Mouse (Mus musculus): ENCODE data around the gene Dusp8.
"Not testable (repeated sequence)": the region's sequence is repeated elsewhere in the genome, so short reads cannot be mapped to it uniquely, and the experiment has no call there.

Dusp8 gene

GRCm38 (mm10) chr7:142095183-142095931, at the start of gene Dusp8:
TSS of gene Dusp8 (minus strand) at chr7:142095843.
- DNase-seq: peak; percentile 91

- no peak for DNase-seq
Observed at GRCm38 (mm10) chr7:142144507-142144906, 48.9 kb upstream of the Dusp8 start, which contains the start of gene Gm45337. TSS of gene Gm45337 (minus strand) at chr7:142144607.

- not testable (repeated sequence) for DNase-seq
Observed at GRCm38 (mm10) chr7:142143506-142144010, 47.9 kb upstream of the Dusp8 start.

- DNase-seq: no peak
Observed at GRCm38 (mm10) chr7:142140696-142141095, 45.1 kb upstream of the Dusp8 start.

- DNase-seq: not testable (repeated sequence)
Observed at GRCm38 (mm10) chr7:142135934-142136333, 40.3 kb upstream of the Dusp8 start, which contains the start of gene Gm39115. TSS of gene Gm39115 (minus strand) at chr7:142136034.

GRCm38 (mm10) chr7:142134206-142134995, 38.8 kb upstream of the Dusp8 start:
- no peak for DNase-seq

GRCm38 (mm10) chr7:142128843-142129242, 33.2 kb upstream of the Dusp8 start:
- DNase-seq: no peak

- DNase-seq: not testable (repeated sequence)
Observed at GRCm38 (mm10) chr7:142120629-142121028, 25.0 kb upstream of the Dusp8 start, which contains the start of gene Gm45618. TSS of gene Gm45618 (minus strand) at chr7:142120729.

GRCm38 (mm10) chr7:142119632-142120031, 24.0 kb upstream of the Dusp8 start:
- no peak for DNase-seq

GRCm38 (mm10) chr7:142104747-142105146, 9.1 kb upstream of the Dusp8 start:
- DNase-seq: no peak

GRCm38 (mm10) chr7:142097776-142098175, 2.1 kb upstream of the Dusp8 start:
- peak; percentile 76 for DNase-seq

- DNase-seq: no peak
Observed at GRCm38 (mm10) chr7:142096701-142097100, 1.1 kb upstream of the Dusp8 start.

- peak; percentile 43 for DNase-seq
Observed at GRCm38 (mm10) chr7:142094301-142095143, 1.1 kb downstream of the Dusp8 start.

GRCm38 (mm10) chr7:142093696-142094240, 1.9 kb downstream of the Dusp8 start:
- DNase-seq: no peak

- no peak for DNase-seq
Observed at GRCm38 (mm10) chr7:142092991-142093390, 2.7 kb downstream of the Dusp8 start.

- no peak for DNase-seq
Observed at GRCm38 (mm10) chr7:142091848-142092247, 3.8 kb downstream of the Dusp8 start.

- no peak for DNase-seq
Observed at GRCm38 (mm10) chr7:142089648-142090447, 5.8 kb downstream of the Dusp8 start.

GRCm38 (mm10) chr7:142088886-142089285, 6.8 kb downstream of the Dusp8 start:
- no peak for DNase-seq

GRCm38 (mm10) chr7:142087069-142087652, 8.5 kb downstream of the Dusp8 start:
- no peak for DNase-seq

- DNase-seq: no peak
Observed at GRCm38 (mm10) chr7:142086159-142086905, 9.3 kb downstream of the Dusp8 start.
